23 mouse cellular contexts compared by ENCODE assay signal in genomic region chr4:45622017-45622416, GRCm38 (mm10).
DNase-seq lines count a peak whose midpoint lies in the region; ATAC-seq and TF ChIP-seq lines count a peak whose summit lies in the region.
"Had no signal": no experiment of that assay in that cellular context is flagged by ENCODE, and none has a peak within 500 bp of the region (broad histone marks: within the 10 kb centered on the region; RNA-seq: fewer than 3 reads in every experiment).

No protein-coding gene starts in this region.

- no peak for DNase-seq in kidney, postnatal 0 days (ENCODE audit: low spot score)
- no peak for DNase-seq in kidney, adult 8-10 months
- DNase-seq in thymus, postnatal 14 days = peak; percentile 6
- DNase-seq in thymus, postnatal 25 days = no peak
- peak; percentile 2 for DNase-seq in NIH3T3 (ENCODE audit: low read depth)
- DNase-seq in stomach, postnatal 0 days (ENCODE audit: low spot score) = no peak
- DNase-seq in urinary bladder, postnatal 14 days (ENCODE audit: low spot score) = no peak
- no peak for DNase-seq in forebrain, embryonic 10.5 days (ENCODE audit: extremely low spot score, low spot score)
- DNase-seq: adrenal gland, adult 2 months; cerebellum, postnatal 14 days; embryo, embryonic 11 days; gastrocnemius, postnatal 25 days; heart, postnatal 14 days; kidney, adult 18-20 months; lung, adult 18-20 months; lung, postnatal 4 days had no signal

- H3K36me3 ChIP-seq in kidney, postnatal 0 days (ENCODE audit: insufficient read depth, low read length) = no peaks in the 10 kb centered on the region
- no peaks in the 10 kb centered on the region for H3K36me3 ChIP-seq in stomach, postnatal 0 days (ENCODE audit: control insufficient read depth, insufficient read depth, low read length)
- no peaks in the 10 kb centered on the region for H3K36me3 ChIP-seq in forebrain, embryonic 10.5 days (replicated peaks)
- H3K36me3 ChIP-seq: forebrain, embryonic 12.5 days; heart, embryonic 10.5 days; hindbrain, embryonic 15.5 days; limb, embryonic 13.5 days; midbrain, embryonic 12.5 days; neural tube, embryonic 15.5 days had no signal

- H3K4me2 ChIP-seq in kidney, postnatal 0 days (ENCODE audit: low read length) = no peak overlapping the region
- H3K4me2 ChIP-seq in stomach, postnatal 0 days (replicated peaks; ENCODE audit: low read depth) = no peak overlapping the region
- H3K4me2 ChIP-seq: forebrain, embryonic 12.5 days; hindbrain, embryonic 15.5 days; limb, embryonic 13.5 days; midbrain, embryonic 12.5 days; neural tube, embryonic 15.5 days had no signal

- H3K4me3 ChIP-seq in kidney, postnatal 0 days (replicated peaks; ENCODE audit: low read depth, low read length) = no peak overlapping the region
- H3K4me3 ChIP-seq in stomach, postnatal 0 days (ENCODE audit: low read depth, low read length) = no peak overlapping the region
- no peak overlapping the region for H3K4me3 ChIP-seq in forebrain, embryonic 10.5 days
- H3K4me3 ChIP-seq: forebrain, embryonic 12.5 days; heart, embryonic 10.5 days; hindbrain, embryonic 15.5 days; limb, embryonic 13.5 days; midbrain, embryonic 12.5 days; myocyte; neural tube, embryonic 15.5 days had no signal

- TF ChIP-seq CTCF in kidney, postnatal 0 days (IDR thresholded peaks at IDR 0.05; ENCODE audit: low read depth) = peak; percentile 35; the same call in 1 of the 2 replicates
- peak; percentile 26; the same call in 1 of the 2 replicates for TF ChIP-seq CTCF in stomach, postnatal 0 days (IDR thresholded peaks at IDR 0.05; ENCODE audit: low read depth)

- no peak overlapping the region for H3K27ac ChIP-seq in kidney, postnatal 0 days
- no peak overlapping the region for H3K27ac ChIP-seq in stomach, postnatal 0 days (replicated peaks)
- H3K27ac ChIP-seq in forebrain, embryonic 10.5 days = no peak overlapping the region
- H3K27ac ChIP-seq: forebrain, embryonic 12.5 days; heart, embryonic 10.5 days; hindbrain, embryonic 15.5 days; limb, embryonic 13.5 days; midbrain, embryonic 12.5 days; neural tube, embryonic 15.5 days had no signal

- TF ChIP-seq EP300 in stomach, postnatal 0 days (optimal IDR thresholded peaks at IDR 0.05) = no peak

- WGBS in kidney, postnatal 0 days = 93% methylated on average over 5 of the region's 5 CpGs
- WGBS in stomach, postnatal 0 days = 92% methylated on average over 5 of the region's 5 CpGs
- WGBS in forebrain, embryonic 10.5 days = 90% methylated on average over 5 of the region's 5 CpGs

- no peaks in the 10 kb centered on the region for H3K9me3 ChIP-seq in kidney, postnatal 0 days (replicated peaks; ENCODE audit: low read length)
- H3K9me3 ChIP-seq in stomach, postnatal 0 days (ENCODE audit: control insufficient read depth, low read length) = no peaks in the 10 kb centered on the region
- no peaks in the 10 kb centered on the region for H3K9me3 ChIP-seq in forebrain, embryonic 10.5 days
- H3K9me3 ChIP-seq: heart, embryonic 10.5 days; hindbrain, embryonic 15.5 days; midbrain, embryonic 12.5 days had no signal

- no peak for ATAC-seq in kidney, postnatal 0 days (replicated peaks; ENCODE audit: low FRiP score, low read depth)
- ATAC-seq in stomach, postnatal 0 days (ENCODE audit: low FRiP score, low TSS enrichment) = no peak

- H3K9ac ChIP-seq in kidney, postnatal 0 days (ENCODE audit: low read depth, low read length) = no peak overlapping the region
- no peak overlapping the region for H3K9ac ChIP-seq in stomach, postnatal 0 days (ENCODE audit: low read length)
- H3K9ac ChIP-seq: forebrain, embryonic 12.5 days; hindbrain, embryonic 15.5 days; limb, embryonic 13.5 days; midbrain, embryonic 12.5 days; neural tube, embryonic 15.5 days had no signal

- H3K4me1 ChIP-seq in kidney, postnatal 0 days (replicated peaks; ENCODE audit: insufficient read depth, low read length) = no peaks in the 10 kb centered on the region
- no peaks in the 10 kb centered on the region for H3K4me1 ChIP-seq in stomach, postnatal 0 days (replicated peaks; ENCODE audit: control insufficient read depth, insufficient read depth)
- H3K4me1 ChIP-seq in forebrain, embryonic 10.5 days = peaks cover 8% of the 10 kb centered on the region
- H3K4me1 ChIP-seq: heart, embryonic 10.5 days; limb, embryonic 13.5 days had no signal

- no peaks in the 10 kb centered on the region for H3K27me3 ChIP-seq in kidney, postnatal 0 days (ENCODE audit: insufficient read depth, low read length)
- H3K27me3 ChIP-seq in stomach, postnatal 0 days (ENCODE audit: control insufficient read depth, insufficient read depth, low read length) = no peaks in the 10 kb centered on the region
- H3K27me3 ChIP-seq in forebrain, embryonic 10.5 days (ENCODE audit: poor library complexity, severe bottlenecking) = no peaks in the 10 kb centered on the region
- H3K27me3 ChIP-seq: forebrain, embryonic 12.5 days; hindbrain, embryonic 15.5 days had no signal

Comparison
In these comparisons a context has a peak if more than half of its experiments do, and no peak if none do; other contexts are left out.
1. DNase-seq: peak in thymus, postnatal 14 days (single experiment) and NIH3T3 (single experiment); none in kidney, postnatal 0 days (single experiment), kidney, adult 8-10 months (0 of 2), thymus, postnatal 25 days (single experiment), stomach, postnatal 0 days (single experiment), urinary bladder, postnatal 14 days (single experiment) and forebrain, embryonic 10.5 days (single experiment).